Mouse (Mus musculus) midbrain, embryonic 16.5 days (tissue): ENCODE data around the gene Cpa4. TPM values are rescaled to one million over a fixed set of nuclear protein-coding genes. Genes with fewer than 3 reads are reported as not detected.
A peak's percentile ranks its signal among the peaks of the same experiment; 100 is the strongest.

Experiments used
- ATAC-seq: fragments of 200-750 bp; cut with Nextera tagmentation; 2 replicates; pipeline ENCODE4 v1.8.0; 2017; ENCODE audit warnings: moderate TSS enrichment
- H3K27ac ChIP-seq: fragments of 300-500 bp; sonication (generic); 2 replicates; pipeline ENCODE4 v1.5.1; 2014; ENCODE audit warnings: mild to moderate bottlenecking, low read length, mixed read lengths
- H3K27me3 ChIP-seq: fragments of 300-500 bp; sonication (generic); 2 replicates; pipeline ENCODE4 v1.6.1; 2014; ENCODE audit warnings: low read depth, low read length, mixed read lengths; ENCODE audit not compliant: control insufficient read depth, insufficient read depth
- H3K36me3 ChIP-seq: fragments of 300-500 bp; sonication (generic); 2 replicates; pipeline ENCODE4 v1.6.1; 2014; ENCODE audit warnings: mild to moderate bottlenecking, low read length, moderate library complexity, mixed read lengths; ENCODE audit not compliant: control insufficient read depth, insufficient read depth
- H3K4me1 ChIP-seq: fragments of 300-500 bp; sonication (generic); 2 replicates; pipeline ENCODE4 v1.6.1; 2014; ENCODE audit warnings: mild to moderate bottlenecking, low read length, mixed read lengths; ENCODE audit not compliant: control insufficient read depth, insufficient read depth
- H3K4me2 ChIP-seq: fragments of 300-500 bp; sonication (generic); 2 replicates; pipeline ENCODE4 v1.6.1; 2014; ENCODE audit warnings: mild to moderate bottlenecking, low read length, mixed read lengths
- H3K4me3 ChIP-seq: fragments of 300-500 bp; sonication (generic); 2 replicates; pipeline ENCODE4 v1.5.1; 2014; ENCODE audit warnings: low read depth, mild to moderate bottlenecking, low read length, moderate library complexity, mixed read lengths
- H3K9ac ChIP-seq: fragments of 300-500 bp; sonication (generic); 2 replicates; pipeline ENCODE4 v1.6.1; 2014; ENCODE audit warnings: low read depth, low read length, mixed read lengths
- H3K9me3 ChIP-seq: fragments of 300-500 bp; sonication (generic); replicated peaks from 2 replicates; pipeline ENCODE4 v1.6.1; 2014; ENCODE audit warnings: mild to moderate bottlenecking, low read length, mixed read lengths; ENCODE audit not compliant: control insufficient read depth, poor library complexity, severe bottlenecking
- whole genome bisulfite sequencing: fragments of 180-500 bp; shearing (Covaris S2); extraction: QIAGEN DNeasy Blood & Tissue Kit; methylation state at CpG from one replicate; pipeline ENCODE4 v1.1.7; 2014; 5-methylcytosine and 5-hydroxymethylcytosine counted together
- polyA plus RNA-seq: library from polyadenylated mRNA; unstranded; fragments of >200 nt; fragmentation: Nextera tagmentation; extraction: Ambion mirVana; gene quantifications from 2 replicates; pipeline ENCODE4 v1.2.1, GENCODE M21; 2015

The Cpa4 gene
- polyA plus RNA-seq, 1 experiment from 2014 or later = 1.0 TPM

- ATAC-seq = no peak
- WGBS = 92% methylated on average over 1 of the region's 1 CpGs
- Histone ChIP-seq H3K4me2 (no peak overlapping the region), H3K27me3 (no peaks in the 10 kb centered on the region), H3K36me3 (no peaks in the 10 kb centered on the region), H3K4me1 (peaks cover 16% of the 10 kb centered on the region), H3K9me3 (no peaks in the 10 kb centered on the region), H3K9ac (no peak overlapping the region), H3K27ac (no peak overlapping the region), H3K4me3 (no peak overlapping the region)
These were observed 6.8 kb downstream of the Cpa4 start for GRCm38 (mm10) chr6:30574945-30575344.

DNA sequence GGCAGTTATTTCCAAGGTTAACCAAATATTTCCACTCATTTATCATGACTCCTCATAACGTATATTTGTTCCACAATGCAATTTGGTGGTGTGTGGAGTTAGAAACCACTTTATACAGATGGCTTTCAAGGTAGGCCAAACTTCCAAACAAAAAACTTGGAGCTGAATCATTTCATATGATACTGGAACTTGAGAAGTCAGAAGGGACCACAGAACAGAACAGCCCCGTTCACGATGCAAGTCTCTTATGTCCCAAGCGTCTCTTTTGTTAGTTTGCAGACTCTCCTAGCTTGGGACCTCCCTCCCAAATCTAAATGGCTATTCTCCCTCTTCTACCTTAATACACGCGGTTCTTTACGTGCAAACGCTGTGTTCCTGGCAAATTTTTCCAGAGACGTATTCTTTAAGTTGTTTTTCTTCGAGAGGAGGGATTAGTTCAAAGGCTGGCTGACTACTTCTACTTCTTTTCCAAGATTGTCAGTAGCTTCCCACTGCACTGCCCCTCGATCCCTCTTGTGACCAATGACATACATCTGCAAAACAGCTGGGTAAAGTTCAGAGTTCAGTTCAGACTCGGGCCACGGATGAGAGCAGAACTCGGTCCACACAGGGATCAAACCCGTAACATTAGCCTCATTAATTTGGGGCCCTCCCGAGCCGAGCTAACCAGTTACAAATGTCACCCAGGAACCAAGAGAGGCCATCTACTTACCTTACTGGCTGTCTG is 8.5 kb downstream of the Cpa4 start:
- Histone ChIP-seq H3K9me3 (no peaks in the 10 kb centered on the region), H3K9ac (no peak overlapping the region), H3K4me2 (no peak overlapping the region), H3K4me1 (peaks cover 26% of the 10 kb centered on the region), H3K4me3 (no peak overlapping the region), H3K27ac (no peak overlapping the region), H3K27me3 (no peaks in the 10 kb centered on the region), H3K36me3 (no peaks in the 10 kb centered on the region)
- ATAC-seq = no peak
- 78% methylated on average over 17 of the region's 17 CpGs for WGBS

DNA sequence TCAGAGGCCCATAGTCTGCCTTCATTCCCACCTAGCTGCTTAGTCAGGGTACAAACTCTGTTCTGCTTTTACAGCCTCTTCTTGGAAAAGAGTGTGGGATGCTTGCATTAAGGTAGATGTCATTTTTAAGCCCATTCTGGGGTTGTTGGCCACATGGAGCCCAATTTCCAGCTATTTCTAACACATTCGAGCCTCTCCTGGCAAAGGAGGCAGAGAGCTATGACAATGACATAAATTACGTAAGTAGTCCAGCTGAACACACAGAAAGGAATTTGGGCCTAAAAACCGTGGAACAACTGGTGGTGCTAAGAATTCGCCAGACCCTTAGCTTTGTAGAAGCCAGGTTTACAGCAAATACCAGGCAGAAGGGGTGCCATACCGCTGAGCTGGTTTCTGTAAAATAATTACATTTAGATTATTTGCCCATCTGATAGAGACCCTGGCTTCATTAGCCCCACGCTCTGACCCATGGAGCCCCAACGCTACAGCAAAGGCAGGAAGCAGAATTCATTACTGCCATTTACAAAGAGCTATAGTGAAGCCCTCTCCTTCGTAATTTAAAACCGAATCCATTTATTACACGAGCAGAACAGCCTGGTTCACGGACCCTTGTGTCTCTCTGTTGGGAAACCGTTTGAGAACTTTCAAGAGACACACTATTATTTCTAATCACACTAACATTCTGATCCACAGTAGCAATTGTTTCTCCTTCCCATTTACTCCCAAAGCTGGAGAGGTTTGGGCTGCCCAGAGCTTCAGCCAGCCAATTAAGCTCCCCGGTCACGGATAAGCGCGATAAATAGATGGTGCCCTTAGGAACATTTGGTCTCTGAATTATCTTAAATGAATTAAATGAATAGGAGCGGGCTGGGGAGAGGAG is 12.0 kb downstream of the Cpa4 start:
- ATAC-seq = peak; percentile 39; the same call in 1 of the 2 replicates
- Histone ChIP-seq H3K27ac (peak overlapping the region; percentile 69), H3K27me3 (no peaks in the 10 kb centered on the region), H3K9ac (no peak overlapping the region), H3K4me3 (no peak overlapping the region), H3K4me1 (peaks cover 12% of the 10 kb centered on the region; the same call in 1 of the 2 replicates), H3K36me3 (no peaks in the 10 kb centered on the region), H3K9me3 (no peaks in the 10 kb centered on the region), H3K4me2 (no peak overlapping the region)
- WGBS = 28% methylated on average over 17 of the region's 17 CpGs

DNA sequence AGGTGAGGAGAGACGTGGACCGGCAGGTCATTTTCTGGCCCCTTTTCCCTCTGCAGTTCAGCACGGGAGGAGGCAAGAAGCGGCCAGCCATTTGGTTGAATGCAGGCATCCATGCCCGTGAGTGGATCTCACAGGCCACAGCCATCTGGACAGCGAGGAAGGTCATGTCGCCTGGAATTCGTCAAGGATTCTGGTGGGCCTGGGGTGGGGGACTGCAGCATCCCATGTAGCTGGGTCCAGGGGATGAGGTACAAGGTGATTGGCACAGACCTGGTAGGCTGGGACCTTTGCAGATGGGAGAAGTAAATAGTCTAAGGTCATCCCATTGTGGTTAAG is 12.6 kb downstream of the Cpa4 start:
- peaks cover 12% of the 10 kb centered on the region; the same call in 1 of the 2 replicates for H3K4me1 ChIP-seq
- 27% methylated on average over 8 of the region's 8 CpGs for WGBS
- no peaks in the 10 kb centered on the region for H3K9me3 ChIP-seq
- H3K27ac ChIP-seq = peak overlapping the region; percentile 69
- H3K27me3 ChIP-seq = no peaks in the 10 kb centered on the region
- peak; percentile 36; the same call in 1 of the 2 replicates for ATAC-seq
- H3K36me3 ChIP-seq = no peaks in the 10 kb centered on the region
- no peak overlapping the region for H3K4me3 ChIP-seq
- no peak overlapping the region for H3K9ac ChIP-seq
- H3K4me2 ChIP-seq = no peak overlapping the region

DNA sequence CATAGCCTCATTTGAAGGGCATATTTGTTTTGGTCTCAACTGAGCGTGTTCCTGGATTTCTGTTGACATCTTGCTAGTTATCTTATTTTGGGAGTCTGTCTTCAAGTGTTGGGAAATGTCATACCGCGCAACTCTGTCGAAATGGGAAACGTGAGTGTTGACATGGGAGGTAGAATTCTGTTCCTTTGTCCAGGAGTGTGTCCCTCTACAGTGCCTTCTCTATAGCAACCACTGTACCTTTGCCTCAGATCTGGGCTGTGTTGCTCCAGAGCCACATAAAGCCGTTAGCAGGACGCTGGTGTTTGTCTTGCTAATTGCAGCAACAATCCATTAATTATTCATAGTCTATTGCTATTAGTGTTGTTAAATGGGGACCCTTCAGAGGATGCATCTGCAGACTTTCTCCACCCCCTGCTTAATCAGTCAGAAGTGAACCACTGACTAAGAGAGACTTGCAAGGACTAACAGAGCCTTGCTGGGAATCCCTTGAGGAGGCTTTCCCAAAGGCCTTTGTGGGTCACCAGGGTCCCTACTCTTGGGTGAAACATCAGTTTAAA is 18.8 kb downstream of the Cpa4 start:
- 73% methylated on average over 7 of the region's 7 CpGs for WGBS
- no peak overlapping the region for H3K4me3 ChIP-seq
- H3K27me3 ChIP-seq = no peaks in the 10 kb centered on the region
- H3K9me3 ChIP-seq = no peaks in the 10 kb centered on the region
- no peaks in the 10 kb centered on the region for H3K36me3 ChIP-seq
- no peak overlapping the region for H3K4me2 ChIP-seq
- no peak overlapping the region for H3K9ac ChIP-seq
- no peak for ATAC-seq
- H3K27ac ChIP-seq = no peak overlapping the region
- H3K4me1 ChIP-seq = peaks cover 4% of the 10 kb centered on the region; the same call in 1 of the 2 replicates

DNA sequence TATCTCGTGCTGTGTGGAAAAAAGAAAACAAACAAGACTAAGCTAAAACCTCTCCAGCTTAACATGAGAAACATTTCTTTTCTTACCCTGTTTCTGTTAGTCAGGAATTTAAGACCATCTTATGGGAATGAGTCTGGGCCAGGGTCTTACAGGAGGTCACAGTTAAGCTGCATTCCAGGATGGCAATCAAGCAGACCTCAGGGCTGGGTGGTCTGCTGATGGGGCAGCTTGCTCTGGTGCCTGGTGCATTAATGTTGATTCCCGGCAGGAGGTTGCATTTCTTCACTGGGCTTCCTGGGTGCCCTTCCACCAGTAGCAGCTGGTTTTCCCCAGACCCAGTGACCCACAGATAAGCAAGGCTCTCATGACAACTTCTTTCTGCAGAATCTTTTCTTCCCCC is 21.6 kb downstream of the Cpa4 start:
- Histone ChIP-seq H3K9ac (no peak overlapping the region), H3K27ac (no peak overlapping the region), H3K4me2 (no peak overlapping the region), H3K36me3 (no peaks in the 10 kb centered on the region), H3K27me3 (no peaks in the 10 kb centered on the region), H3K4me3 (no peak overlapping the region), H3K4me1 (peaks cover 4% of the 10 kb centered on the region), H3K9me3 (no peaks in the 10 kb centered on the region)
- WGBS = 46% methylated on average over 2 of the region's 2 CpGs
- ATAC-seq = no peak

DNA sequence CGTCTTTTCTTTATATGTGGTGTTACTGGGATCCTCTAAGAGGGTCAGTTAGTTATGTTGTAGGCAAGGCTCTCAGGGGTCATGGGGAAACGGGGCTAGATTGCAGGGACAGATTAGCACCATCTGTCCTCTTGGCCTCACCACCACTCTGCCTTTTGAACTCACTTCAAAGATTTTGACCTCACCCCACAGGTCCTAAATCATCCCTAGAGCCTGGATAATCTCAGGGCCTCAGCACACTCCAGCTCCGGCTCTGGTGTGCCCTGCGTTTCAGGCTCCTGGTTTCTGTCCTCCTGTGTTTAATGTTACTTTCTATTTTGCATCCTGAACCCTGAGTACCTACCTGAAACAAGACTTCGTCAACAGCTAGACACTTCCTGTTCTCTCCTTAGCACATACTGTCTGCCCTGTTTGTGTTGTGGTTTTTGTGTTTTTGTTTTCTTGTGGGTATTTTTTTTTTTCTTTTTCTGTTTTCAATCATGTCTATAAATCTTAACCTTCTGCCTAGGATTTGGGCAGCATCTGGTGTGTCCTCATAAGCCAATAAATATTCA is 23.8 kb downstream of the Cpa4 start:
- no peaks in the 10 kb centered on the region for H3K27me3 ChIP-seq
- peaks cover 4% of the 10 kb centered on the region for H3K4me1 ChIP-seq
- no peak overlapping the region for H3K9ac ChIP-seq
- 0 out of 2 replicates have a peak overlapping the region, but pooled peaks have one; percentile 2 for H3K27ac ChIP-seq
- H3K4me2 ChIP-seq = no peak overlapping the region
- no peak for ATAC-seq
- H3K36me3 ChIP-seq = no peaks in the 10 kb centered on the region
- no peaks in the 10 kb centered on the region for H3K9me3 ChIP-seq
- WGBS = 57% methylated on average over 5 of the region's 5 CpGs
- H3K4me3 ChIP-seq = no peak overlapping the region

GRCm38 (mm10) chr6:30592417-30592974 is 24.3 kb downstream of the Cpa4 start:
- Histone ChIP-seq H3K4me3 (no peak overlapping the region), H3K27me3 (no peaks in the 10 kb centered on the region), H3K4me2 (no peak overlapping the region), H3K9ac (no peak overlapping the region), H3K4me1 (peaks cover 4% of the 10 kb centered on the region), H3K36me3 (no peaks in the 10 kb centered on the region), H3K9me3 (no peaks in the 10 kb centered on the region), H3K27ac (no peak overlapping the region)
- ATAC-seq = peak; percentile 33; the same call in 1 of the 2 replicates
- WGBS = 32% methylated on average over 10 of the region's 10 CpGs
